Mouse (Mus musculus) heart, embryonic 14.5 days (tissue): ENCODE results near the gene Bcor. TPM values are rescaled to one million over a fixed set of nuclear protein-coding genes. Genes with fewer than 3 reads are reported as not detected.

ENCODE experiments used
- ATAC-seq: fragments of 200-750 bp; cut with Nextera tagmentation; 2 replicates; pipeline ENCODE4 v1.8.0; 2017; ENCODE audit warnings: low read depth, moderate TSS enrichment; ENCODE audit not compliant: insufficient number of reproducible peaks, insufficient read depth, low FRiP score
- H3K27ac ChIP-seq, 2 experiments: fragments of 200-500 bp in 1 of 2; fragments of 300-500 bp in 1 of 2; sonication (generic) in 1 of 2; replicated peaks in 1 of 2; 2 replicates each; pipeline ENCODE4 v1.5.1; 2012 to 2014; ENCODE audit warnings: low read depth in 2 of 2, low read length in 2 of 2, control low read depth in 1 of 2, mild to moderate bottlenecking in 1 of 2, mixed read lengths in 1 of 2; ENCODE audit not compliant: control insufficient read depth in 1 of 2, insufficient read depth in 1 of 2
- H3K27me3 ChIP-seq: fragments of 300-500 bp; sonication (generic); 2 replicates; pipeline ENCODE4 v1.6.1; 2014; ENCODE audit warnings: mild to moderate bottlenecking, low read length, control low read depth; ENCODE audit not compliant: control insufficient read depth, insufficient read depth
- H3K36me3 ChIP-seq: fragments of 300-500 bp; sonication (generic); 2 replicates; pipeline ENCODE4 v1.6.1; 2014; ENCODE audit warnings: mild to moderate bottlenecking, control low read depth, low read length, mixed read lengths; ENCODE audit not compliant: control insufficient read depth, insufficient read depth
- H3K4me1 ChIP-seq, 2 experiments: fragments of 200-500 bp in 1 of 2; fragments of 300-500 bp in 1 of 2; sonication (generic) in 1 of 2; 2 replicates each; pipeline ENCODE4 v1.6.1; 2012 to 2014; ENCODE audit warnings: low read length in 2 of 2, control low read depth in 1 of 2, mixed read lengths in 1 of 2; ENCODE audit not compliant: control insufficient read depth in 2 of 2, insufficient read depth in 2 of 2
- H3K4me2 ChIP-seq: fragments of 300-500 bp; sonication (generic); 2 replicates; pipeline ENCODE4 v1.6.1; 2014; ENCODE audit warnings: mild to moderate bottlenecking, low read length
- H3K4me3 ChIP-seq, 2 experiments: fragments of 200-500 bp in 1 of 2; fragments of 300-500 bp in 1 of 2; sonication (generic) in 1 of 2; 2 replicates each; pipeline ENCODE4 v1.5.1; 2012 to 2014; ENCODE audit warnings: low read length in 2 of 2, mild to moderate bottlenecking in 2 of 2, control low read depth in 1 of 2, low read depth in 1 of 2, moderate library complexity in 1 of 2; ENCODE audit not compliant: control insufficient read depth in 1 of 2, insufficient read depth in 1 of 2
- H3K9ac ChIP-seq: fragments of 300-500 bp; sonication (generic); 2 replicates; pipeline ENCODE4 v1.6.1; 2014; ENCODE audit warnings: mild to moderate bottlenecking, low read length
- H3K9me3 ChIP-seq: fragments of 300-500 bp; sonication (generic); 2 replicates; pipeline ENCODE4 v1.6.1; 2016; ENCODE audit warnings: low read length, control low read depth; ENCODE audit not compliant: control insufficient read depth
- WGBS: fragments of 180-500 bp; shearing (Covaris S2); extraction: QIAGEN DNeasy Blood & Tissue Kit; methylation state at CpG from one replicate; pipeline ENCODE4 v1.1.7; 2014; 5-methylcytosine and 5-hydroxymethylcytosine counted together
- polyA plus RNA-seq: library from polyadenylated mRNA; unstranded; fragments of >200 nt; fragmentation: Nextera tagmentation; extraction: Ambion mirVana; gene quantifications from 2 replicates; pipeline ENCODE4 v1.2.1, GENCODE M21; 2014

Bcor gene
- polyA plus RNA-seq, 1 experiment from 2014 or later, result 17.0 TPM

- Histone ChIP-seq H3K9me3 (no peaks in the 10 kb centered on the region), H3K9ac (no peak overlapping the region), H3K27ac (no peak overlapping the region), H3K36me3 (no peaks in the 10 kb centered on the region), H3K4me1 (no peaks in the 10 kb centered on the region), H3K27me3 (no peaks in the 10 kb centered on the region), H3K4me2 (no peak overlapping the region), H3K4me3 (no peak overlapping the region)
- no peak for ATAC-seq
- WGBS, result 47% methylated on average over 15 of the region's 15 CpGs
Measured at GRCm38 (mm10) chrX:12014726-12015464, 145.3 kb downstream of the Bcor start.

- H3K4me1 ChIP-seq, result peaks cover 0 to 3% of the 10 kb centered on the region in 2 experiments; a peak in 2 of 4 replicates
- no peak overlapping the region for H3K4me2 ChIP-seq
- H3K4me3 ChIP-seq, result no peak overlapping the region
- H3K27me3 ChIP-seq, result peaks cover 14% of the 10 kb centered on the region
- H3K9me3 ChIP-seq, result no peaks in the 10 kb centered on the region
- ATAC-seq, result no peak
- H3K9ac ChIP-seq, result no peak overlapping the region
- no peaks in the 10 kb centered on the region for H3K36me3 ChIP-seq
- H3K27ac ChIP-seq, result no peak overlapping the region
- 58% methylated on average over 1 of the region's 1 CpGs for WGBS
Measured at GRCm38 (mm10) chrX:12010660-12011059, 149.5 kb downstream of the Bcor start.

GRCm38 (mm10) chrX:12009046-12009445, 151.1 kb downstream of the Bcor start:
- H3K36me3 ChIP-seq, result no peaks in the 10 kb centered on the region
- ATAC-seq, result no peak
- H3K4me3 ChIP-seq, result no peak overlapping the region
- no peaks in the 10 kb centered on the region for H3K9me3 ChIP-seq
- no peak overlapping the region for H3K27ac ChIP-seq
- WGBS, result 49% methylated on average over 3 of the region's 3 CpGs
- H3K27me3 ChIP-seq, result peaks cover 14% of the 10 kb centered on the region
- no peak overlapping the region for H3K4me2 ChIP-seq
- no peak overlapping the region for H3K9ac ChIP-seq
- H3K4me1 ChIP-seq, result peaks cover 12 to 19% of the 10 kb centered on the region in 2 experiments

GRCm38 (mm10) chrX:12007832-12008540, 152.2 kb downstream of the Bcor start:
- 25% methylated on average over 11 of the region's 11 CpGs for WGBS
- peaks cover 14% of the 10 kb centered on the region for H3K27me3 ChIP-seq
- H3K9ac ChIP-seq, result peak overlapping the region; percentile 74; the same call in 1 of the 2 replicates
- H3K4me2 ChIP-seq, result peak overlapping the region; percentile 77
- H3K36me3 ChIP-seq, result no peaks in the 10 kb centered on the region
- H3K27ac ChIP-seq, result no peak overlapping the region
- peaks cover 14 to 25% of the 10 kb centered on the region in 2 experiments for H3K4me1 ChIP-seq
- H3K9me3 ChIP-seq, result no peaks in the 10 kb centered on the region
- peak overlapping the region in 1 of 2 experiments; percentile 40; a peak in 1 of 4 replicates for H3K4me3 ChIP-seq
- ATAC-seq, result no peak

GRCm38 (mm10) chrX:12006882-12007753, 153.0 kb downstream of the Bcor start:
- H3K27me3 ChIP-seq, result peaks cover 14% of the 10 kb centered on the region
- no peaks in the 10 kb centered on the region for H3K36me3 ChIP-seq
- H3K4me1 ChIP-seq, result peaks cover 14 to 26% of the 10 kb centered on the region in 2 experiments
- H3K4me3 ChIP-seq, result peak overlapping the region; percentile 40 to 55
- H3K27ac ChIP-seq, result peak overlapping the region; percentile 83 to 95
- no peaks in the 10 kb centered on the region for H3K9me3 ChIP-seq
- H3K4me2 ChIP-seq, result peak overlapping the region; percentile 77
- peak overlapping the region; percentile 74 for H3K9ac ChIP-seq
- peak; percentile 59 for ATAC-seq
- WGBS, result 3% methylated on average over 42 of the region's 75 CpGs

GRCm38 (mm10) chrX:12006031-12006881, 153.9 kb downstream of the Bcor start:
- Histone ChIP-seq H3K27ac (peak overlapping the region; percentile 83 to 95), H3K9ac (peak overlapping the region; percentile 74), H3K4me1 (peaks cover 14 to 26% of the 10 kb centered on the region in 2 experiments), H3K4me2 (peak overlapping the region; percentile 77), H3K36me3 (no peaks in the 10 kb centered on the region), H3K27me3 (peaks cover 20% of the 10 kb centered on the region), H3K9me3 (no peaks in the 10 kb centered on the region), H3K4me3 (peak overlapping the region; percentile 40 to 55)
- ATAC-seq, result peak; percentile 48
- 2% methylated on average over 52 of the region's 57 CpGs for WGBS
